Mouse (Mus musculus): ENCODE measurements at regions not wholly inside any gene's neighbourhood (a gene's known extent, or its start where the extent isn't known, plus 50 kb on each side); places are given as distances from the start of the nearest gene placed in this dataset.

GRCm38 (mm10) chr10:72956957-72957356 lies 142.2 kb upstream of the Pcdh15 start:
- no peak for TF ChIP-seq ZNF384 (IDR thresholded peaks at IDR 0.05; ENCODE audit: low read depth, low read length)
- no peak for TF ChIP-seq CTCF (conservative IDR thresholded peaks at IDR 0.05 in 1 of 2, IDR thresholded peaks at IDR 0.05 in 1 of 2; ENCODE audit: low read depth in 2 of 2, low read length in 2 of 2)
- no peak for TF ChIP-seq POLR2A (IDR thresholded peaks at IDR 0.05; ENCODE audit: low read depth, low read length)
- no peak for TF ChIP-seq POLR2AphosphoS2 (IDR thresholded peaks at IDR 0.05; ENCODE audit: low read depth, low read length)
- TF ChIP-seq TBP (conservative IDR thresholded peaks at IDR 0.05; ENCODE audit: low read depth, low read length) = no peak
- no peak for TF ChIP-seq CHD1 (IDR thresholded peaks at IDR 0.05; ENCODE audit: low read depth, low read length)
- no peak for TF ChIP-seq IRF4 (IDR thresholded peaks at IDR 0.05; ENCODE audit: low read depth, low read length)
- TF ChIP-seq EP300 (IDR thresholded peaks at IDR 0.05; ENCODE audit: low read length) = no peak
- no peak for TF ChIP-seq MAX (IDR thresholded peaks at IDR 0.05; ENCODE audit: low read length)
- no peak for TF ChIP-seq USF2 (conservative IDR thresholded peaks at IDR 0.05; ENCODE audit: low read depth, low read length)
- TF ChIP-seq USF1 (IDR thresholded peaks at IDR 0.05; ENCODE audit: low read depth, low read length) = no peak
